Mouse (Mus musculus): Measurements from ENCODE around the gene Pitpnc1. TPM values are rescaled to one million over a fixed set of nuclear protein-coding genes. Genes with fewer than 3 reads are reported as not detected.
A peak's percentile ranks its signal among the peaks of the same experiment; 100 is the strongest.

The Pitpnc1 gene
- total and polyA plus RNA-seq, 3 experiments = 2.4 to 5.4 (median 3.6) TPM

GRCm38 (mm10) chr11:107339224-107339805 lies 131.2 kb downstream of the Pitpnc1 start:
- Histone ChIP-seq H3K9me3 (replicated peaks; ENCODE audit: low read length) (peaks cover 3% of the 10 kb centered on the region), H3K9ac (ENCODE audit: insufficient read depth, low read depth) (no peak overlapping the region), H3K27me3 (replicated peaks) (no peaks in the 10 kb centered on the region), H3K79me2 (replicated peaks; ENCODE audit: control insufficient read depth, extremely low read depth, insufficient read depth, poor library complexity, severe bottlenecking) (no peaks in the 10 kb centered on the region), H3K36me3 (replicated peaks in 1 of 2; ENCODE audit: control insufficient read depth in 1 of 2, insufficient read depth in 1 of 2, low read length in 1 of 2) (no peaks in the 10 kb centered on the region), H3K4me1 (ENCODE audit: control insufficient read depth in 1 of 2, insufficient read depth in 2 of 2) (peaks cover 0 to 22% of the 10 kb centered on the region in 2 experiments; a peak in 2 of 4 replicates), H3K27ac (ENCODE audit: insufficient read depth, low read depth) (no peak overlapping the region), H3K4me3 (replicated peaks in 1 of 3; ENCODE audit: low read depth in 2 of 3, low read length in 2 of 3, poor library complexity in 1 of 3) (no peak overlapping the region), H3K4me2 (ENCODE audit: insufficient read depth, low read depth, poor library complexity, severe bottlenecking) (no peak overlapping the region)
- in situ Hi-C loops (cut with MboI; ENCODE audit: low pct_ligation_motif_present, low pct_unique_long_range_greater_than_20kb, low sequenced_read_pairs) = loop anchor here (5.0 kb wide), 1 partner anchor 88 kb away; no protein-coding TSS in a partner anchor
- dilution Hi-C loops (cut with MboI; ENCODE audit: extremely low pct_ligation_motif_present, extremely low pct_unique_long_range_greater_than_20kb, low sequenced_read_pairs) = no loop called here
- TF ChIP-seq GABPA (IDR thresholded peaks at IDR 0.05; ENCODE audit: insufficient replicate concordance, low read depth, low read length) (no peak), JUN (IDR thresholded peaks at IDR 0.05; ENCODE audit: insufficient read depth, low read depth, low read length) (no peak), MAX (IDR thresholded peaks at IDR 0.05; ENCODE audit: low read length) (no peak), SMC3 (IDR thresholded peaks at IDR 0.05; ENCODE audit: low read depth, low read length) (no peak)
- DNase-seq (ENCODE audit: extremely low read depth) = peak; percentile 44

- dilution Hi-C loops (cut with MboI; ENCODE audit: extremely low pct_ligation_motif_present, extremely low pct_unique_long_range_greater_than_20kb, low sequenced_read_pairs) = no loop called here
- Histone ChIP-seq H3K36me3 (replicated peaks in 1 of 2; ENCODE audit: control insufficient read depth in 1 of 2, insufficient read depth in 1 of 2, low read length in 1 of 2) (no peaks in the 10 kb centered on the region), H3K4me3 (replicated peaks in 1 of 3; ENCODE audit: low read depth in 2 of 3, low read length in 2 of 3, poor library complexity in 1 of 3) (no peak overlapping the region), H3K79me2 (replicated peaks; ENCODE audit: control insufficient read depth, extremely low read depth, insufficient read depth, poor library complexity, severe bottlenecking) (no peaks in the 10 kb centered on the region), H3K9ac (ENCODE audit: insufficient read depth, low read depth) (no peak overlapping the region), H3K9me3 (replicated peaks; ENCODE audit: low read length) (peaks cover 2% of the 10 kb centered on the region), H3K4me2 (ENCODE audit: insufficient read depth, low read depth, poor library complexity, severe bottlenecking) (no peak overlapping the region), H3K4me1 (ENCODE audit: control insufficient read depth in 1 of 2, insufficient read depth in 2 of 2) (peaks cover 0 to 22% of the 10 kb centered on the region in 2 experiments; a peak in 2 of 4 replicates), H3K27ac (ENCODE audit: insufficient read depth, low read depth) (no peak overlapping the region), H3K27me3 (replicated peaks) (no peaks in the 10 kb centered on the region)
- in situ Hi-C loops (cut with MboI; ENCODE audit: low pct_ligation_motif_present, low pct_unique_long_range_greater_than_20kb, low sequenced_read_pairs) = loop anchor here (5.0 kb wide), 1 partner anchor 90 kb away; no protein-coding TSS in a partner anchor
- TF ChIP-seq MXI1 (IDR thresholded peaks at IDR 0.05; ENCODE audit: low read depth, low read length) (no peak), NELFE (IDR thresholded peaks at IDR 0.05; ENCODE audit: low read depth, low read length) (no peak), ZC3H11A (IDR thresholded peaks at IDR 0.05; ENCODE audit: low read depth, low read length) (no peak), PAX5 (IDR thresholded peaks at IDR 0.05; ENCODE audit: low read length) (no peak), RCOR1 (conservative IDR thresholded peaks at IDR 0.05; ENCODE audit: low read depth, low read length) (no peak), CTCF (conservative IDR thresholded peaks at IDR 0.05 in 1 of 2, IDR thresholded peaks at IDR 0.05 in 1 of 2; ENCODE audit: low read depth in 2 of 2, low read length in 2 of 2) (no peak), JUN (IDR thresholded peaks at IDR 0.05; ENCODE audit: insufficient read depth, low read depth, low read length) (no peak), MAFK (IDR thresholded peaks at IDR 0.05; ENCODE audit: insufficient replicate concordance, low read length) (no peak), ETS1 (conservative IDR thresholded peaks at IDR 0.05; ENCODE audit: low read depth, low read length) (no peak), TBP (conservative IDR thresholded peaks at IDR 0.05; ENCODE audit: low read depth, low read length) (no peak), POLR2A (IDR thresholded peaks at IDR 0.05; ENCODE audit: low read depth, low read length) (no peak), E2F4 (IDR thresholded peaks at IDR 0.05; ENCODE audit: insufficient replicate concordance, low read depth, low read length) (no peak), GABPA (IDR thresholded peaks at IDR 0.05; ENCODE audit: insufficient replicate concordance, low read depth, low read length) (no peak), MEF2A (IDR thresholded peaks at IDR 0.05; ENCODE audit: borderline replicate concordance, low read depth, low read length) (no peak), KAT2A (IDR thresholded peaks at IDR 0.05; ENCODE audit: insufficient replicate concordance, low read length) (no peak), SIN3A (IDR thresholded peaks at IDR 0.05; ENCODE audit: low read length) (no peak), EP300 (IDR thresholded peaks at IDR 0.05; ENCODE audit: low read length) (no peak), ZNF384 (IDR thresholded peaks at IDR 0.05; ENCODE audit: low read depth, low read length) (no peak)
- DNase-seq (ENCODE audit: extremely low read depth) = no peak
These were observed 132.9 kb downstream of the Pitpnc1 start for GRCm38 (mm10) chr11:107337391-107338148.
